Mouse (Mus musculus) liver, postnatal 0 days (tissue): ENCODE measurements around the gene Cfh.

Experiments used
- CTCF ChIP-seq: sonication (generic); IDR thresholded peaks from 2 replicates; pipeline ENCODE4 v1.5.1; 2016; ENCODE audit warnings: antibody characterized with exemption, low read depth
- EP300 ChIP-seq: IDR thresholded peaks from 2 replicates; pipeline ENCODE4 v1.6.1; 2016; ENCODE audit warnings: antibody characterized with exemption, low read depth, mild to moderate bottlenecking

- TF ChIP-seq CTCF (no peak), EP300 (no peak)
Measured at GRCm38 (mm10) chr1:140069471-140069870, 114.1 kb downstream of the Cfh start.
